Mouse (Mus musculus): ENCODE data around the gene Meiob. TPM values are rescaled to one million over a fixed set of nuclear protein-coding genes. Genes with fewer than 3 reads are reported as not detected.

Gene Meiob
- polyA plus RNA-seq, 1 experiment from 2014 or later = not detected

DNA sequence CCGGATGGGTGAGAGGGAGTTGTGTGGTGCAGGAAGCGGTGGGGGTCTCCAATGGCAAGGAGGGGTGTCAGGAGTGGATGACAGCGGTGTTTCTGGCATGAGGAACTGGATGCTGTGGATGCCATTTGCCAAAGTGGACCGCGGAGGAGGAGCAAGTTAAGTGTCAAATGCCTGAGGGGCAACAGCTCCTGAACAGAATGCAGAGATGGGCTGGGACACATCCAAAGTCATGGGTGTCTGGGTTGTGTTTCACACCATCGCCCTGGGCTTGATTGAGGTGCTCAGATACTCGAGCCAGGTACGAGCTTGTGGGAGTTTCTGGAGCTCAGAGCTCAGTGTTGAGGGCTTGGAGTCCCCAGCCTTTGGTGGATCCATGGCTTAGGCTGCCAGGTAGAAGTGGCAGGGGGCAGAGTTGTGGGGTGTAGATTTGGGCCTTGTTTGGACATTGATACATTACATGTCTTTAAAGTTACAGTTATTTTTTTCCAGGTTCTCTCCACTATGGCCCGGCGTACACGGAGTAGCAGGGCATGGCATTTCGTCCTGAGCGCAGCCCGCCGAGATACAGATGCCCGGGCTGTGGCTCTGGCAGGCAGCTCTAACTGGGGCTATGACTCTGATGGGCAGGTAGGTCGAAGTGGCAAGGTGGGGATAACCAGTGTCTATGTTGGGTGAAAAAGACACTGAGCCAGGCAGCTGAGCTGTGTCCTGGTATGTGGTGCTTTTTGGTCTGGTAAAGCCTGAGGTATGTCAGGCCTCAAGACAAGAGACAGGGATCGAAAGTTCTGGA, 83.4 kb downstream of the Meiob start:
- H3K9ac ChIP-seq (replicated peaks; ENCODE audit: low read depth, low read length) = peak overlapping the region; percentile 89
- H3K4me2 ChIP-seq (ENCODE audit: low read length) = peak overlapping the region; percentile 94
- ATAC-seq = no peak
- H3K27me3 ChIP-seq (replicated peaks; ENCODE audit: control insufficient read depth, insufficient read depth, low read length) = no peaks in the 10 kb centered on the region
- peaks cover 18% of the 10 kb centered on the region for H3K36me3 ChIP-seq (ENCODE audit: control insufficient read depth, insufficient read depth)
- H3K27ac ChIP-seq (ENCODE audit: low read length) = no peak overlapping the region
- peaks cover 24% of the 10 kb centered on the region for H3K4me1 ChIP-seq (replicated peaks; ENCODE audit: control insufficient read depth, insufficient read depth, low read length)
- 65% methylated on average over 18 of the region's 18 CpGs for WGBS
- peak overlapping the region; percentile 86 for H3K4me3 ChIP-seq (replicated peaks; ENCODE audit: low read length)
- H3K9me3 ChIP-seq (ENCODE audit: control insufficient read depth, low read length) = no peaks in the 10 kb centered on the region

DNA sequence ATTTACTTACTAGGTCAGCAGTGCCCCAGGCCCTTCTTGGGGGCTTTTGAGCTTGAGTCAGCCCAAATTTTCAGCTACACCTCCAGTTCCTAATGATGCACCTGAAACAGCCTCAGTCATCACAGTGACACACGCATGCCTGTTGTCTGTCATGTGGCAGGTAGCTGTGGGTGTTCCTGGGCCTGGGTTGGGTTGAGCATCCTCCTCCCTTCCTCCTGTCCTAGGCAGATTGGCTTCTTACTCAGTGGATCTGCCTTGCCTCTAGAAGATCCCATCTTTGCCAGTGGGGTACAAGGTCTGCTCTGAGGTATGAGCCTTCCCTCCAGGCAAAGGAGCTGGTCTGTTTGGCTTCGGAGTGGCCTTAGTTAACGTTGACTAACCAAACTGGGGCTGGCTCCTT, 84.8 kb downstream of the Meiob start:
- Histone ChIP-seq H3K9ac (replicated peaks; ENCODE audit: low read depth, low read length) (no peak overlapping the region), H3K4me3 (replicated peaks; ENCODE audit: low read length) (no peak overlapping the region), H3K27ac (ENCODE audit: low read length) (no peak overlapping the region), H3K4me2 (ENCODE audit: low read length) (no peak overlapping the region), H3K27me3 (replicated peaks; ENCODE audit: control insufficient read depth, insufficient read depth, low read length) (no peaks in the 10 kb centered on the region), H3K36me3 (ENCODE audit: control insufficient read depth, insufficient read depth) (peaks cover 22% of the 10 kb centered on the region), H3K4me1 (replicated peaks; ENCODE audit: control insufficient read depth, insufficient read depth, low read length) (peaks cover 26% of the 10 kb centered on the region), H3K9me3 (ENCODE audit: control insufficient read depth, low read length) (no peaks in the 10 kb centered on the region)
- ATAC-seq = no peak
- 92% methylated on average over 3 of the region's 3 CpGs for WGBS

Other genes starting within 250 kb of the Meiob start
- gene Tsc2, start 171.7 kb upstream of the Meiob start, polyA plus RNA-seq (2015; fragmentation: Nextera tagmentation; extraction: Ambion mirVana) = 80.4 and 86.8 TPM in 2 replicates
- 13.4 and 14.4 TPM in 2 replicates for gene Nthl1, start 171.6 kb upstream of the Meiob start, polyA plus RNA-seq (2015; fragmentation: Nextera tagmentation; extraction: Ambion mirVana)
- 28.1 and 31.2 TPM in 2 replicates for gene Slc9a3r2, start 154.0 kb upstream of the Meiob start, polyA plus RNA-seq (2015; fragmentation: Nextera tagmentation; extraction: Ambion mirVana)
- gene Npw, start 145.8 kb upstream of the Meiob start, polyA plus RNA-seq (2015; fragmentation: Nextera tagmentation; extraction: Ambion mirVana) = not detected in 2 replicates
- gene Zfp598, start 134.6 kb upstream of the Meiob start, polyA plus RNA-seq (2015; fragmentation: Nextera tagmentation; extraction: Ambion mirVana) = 17.9 and 22.0 TPM in 2 replicates
- gene Syngr3, start 114.3 kb upstream of the Meiob start, polyA plus RNA-seq (2015; fragmentation: Nextera tagmentation; extraction: Ambion mirVana) = 143 and 193 TPM in 2 replicates
- gene Gfer, start 108.1 kb upstream of the Meiob start, polyA plus RNA-seq (2015; fragmentation: Nextera tagmentation; extraction: Ambion mirVana) = 35.0 and 35.4 TPM in 2 replicates
- 2.0 and 2.7 TPM in 2 replicates for gene Noxo1, start 108.1 kb upstream of the Meiob start, polyA plus RNA-seq (2015; fragmentation: Nextera tagmentation; extraction: Ambion mirVana)
- 83.7 and 85.5 TPM in 2 replicates for gene Tbl3, start 96.6 kb upstream of the Meiob start, polyA plus RNA-seq (2015; fragmentation: Nextera tagmentation; extraction: Ambion mirVana)
- not detected in 2 replicates for gene Rnf151, start 86.2 kb upstream of the Meiob start, polyA plus RNA-seq (2015; fragmentation: Nextera tagmentation; extraction: Ambion mirVana)
- 787 and 797 TPM in 2 replicates for gene Rps2, start 86.2 kb upstream of the Meiob start, polyA plus RNA-seq (2015; fragmentation: Nextera tagmentation; extraction: Ambion mirVana)
- 220 and 233 TPM in 2 replicates for gene Ndufb10, start 79.8 kb upstream of the Meiob start, polyA plus RNA-seq (2015; fragmentation: Nextera tagmentation; extraction: Ambion mirVana)
- gene Rpl3l, start 76.5 kb upstream of the Meiob start, polyA plus RNA-seq (2015; fragmentation: Nextera tagmentation; extraction: Ambion mirVana) = not detected in 2 replicates
- 20.0 and 21.1 TPM in 2 replicates for gene Msrb1, start 67.6 kb upstream of the Meiob start, polyA plus RNA-seq (2015; fragmentation: Nextera tagmentation; extraction: Ambion mirVana)
- gene Hs3st6, start 51.3 kb upstream of the Meiob start, polyA plus RNA-seq (2015; fragmentation: Nextera tagmentation; extraction: Ambion mirVana) = 0.32 TPM in 1 of 2 replicates, not detected in the other
- 40.2 and 50.1 TPM in 2 replicates for gene Hagh, start 35.9 kb downstream of the Meiob start, polyA plus RNA-seq (2015; fragmentation: Nextera tagmentation; extraction: Ambion mirVana)
- 14.4 and 17.8 TPM in 2 replicates for gene Fahd1, start 46.1 kb downstream of the Meiob start, polyA plus RNA-seq (2015; fragmentation: Nextera tagmentation; extraction: Ambion mirVana)
- 0.19 TPM in 1 of 2 replicates, not detected in the other for gene Igfals, start 61.7 kb downstream of the Meiob start, polyA plus RNA-seq (2015; fragmentation: Nextera tagmentation; extraction: Ambion mirVana)
- 66.8 and 71.1 TPM in 2 replicates for gene Nubp2, start 82.1 kb downstream of the Meiob start, polyA plus RNA-seq (2015; fragmentation: Nextera tagmentation; extraction: Ambion mirVana)
- 82.1 and 86.8 TPM in 2 replicates for gene Spsb3, start 82.4 kb downstream of the Meiob start, polyA plus RNA-seq (2015; fragmentation: Nextera tagmentation; extraction: Ambion mirVana)
- 32.4 and 35.7 TPM in 2 replicates for gene Eme2, start 90.8 kb downstream of the Meiob start, polyA plus RNA-seq (2015; fragmentation: Nextera tagmentation; extraction: Ambion mirVana)
- 72.3 and 79.8 TPM in 2 replicates for gene Mrps34, start 90.8 kb downstream of the Meiob start, polyA plus RNA-seq (2015; fragmentation: Nextera tagmentation; extraction: Ambion mirVana)
- 63.4 and 76.1 TPM in 2 replicates for gene Nme3, start 92.2 kb downstream of the Meiob start, polyA plus RNA-seq (2015; fragmentation: Nextera tagmentation; extraction: Ambion mirVana)
- gene Mapk8ip3, start 132.7 kb downstream of the Meiob start, polyA plus RNA-seq (2015; fragmentation: Nextera tagmentation; extraction: Ambion mirVana) = 100 and 114 TPM in 2 replicates
- 95.4 and 99.1 TPM in 2 replicates for gene Jpt2, start 156.4 kb downstream of the Meiob start, polyA plus RNA-seq (2015; fragmentation: Nextera tagmentation; extraction: Ambion mirVana)
- gene Cramp1l, start 211.5 kb downstream of the Meiob start, polyA plus RNA-seq (2015; fragmentation: Nextera tagmentation; extraction: Ambion mirVana) = 5.9 and 6.8 TPM in 2 replicates
- gene Ift140, start 211.8 kb downstream of the Meiob start, polyA plus RNA-seq (2015; fragmentation: Nextera tagmentation; extraction: Ambion mirVana) = 26.6 and 28.4 TPM in 2 replicates

Data from forebrain, embryonic 16.5 days (tissue).